Mouse (Mus musculus): Measurements from ENCODE around the gene Ppp4r4. TPM values are rescaled to one million over a fixed set of nuclear protein-coding genes. Genes with fewer than 3 reads are reported as not detected.

The Ppp4r4 gene
- 26.3 TPM for polyA plus RNA-seq (2015; fragmentation: Illumina TruSeq; extraction: RNeasy Lipid Tissue Mini Kit (QIAGEN cat#74804); ENCODE audit: low read depth, low replicate concordance)

DNA sequence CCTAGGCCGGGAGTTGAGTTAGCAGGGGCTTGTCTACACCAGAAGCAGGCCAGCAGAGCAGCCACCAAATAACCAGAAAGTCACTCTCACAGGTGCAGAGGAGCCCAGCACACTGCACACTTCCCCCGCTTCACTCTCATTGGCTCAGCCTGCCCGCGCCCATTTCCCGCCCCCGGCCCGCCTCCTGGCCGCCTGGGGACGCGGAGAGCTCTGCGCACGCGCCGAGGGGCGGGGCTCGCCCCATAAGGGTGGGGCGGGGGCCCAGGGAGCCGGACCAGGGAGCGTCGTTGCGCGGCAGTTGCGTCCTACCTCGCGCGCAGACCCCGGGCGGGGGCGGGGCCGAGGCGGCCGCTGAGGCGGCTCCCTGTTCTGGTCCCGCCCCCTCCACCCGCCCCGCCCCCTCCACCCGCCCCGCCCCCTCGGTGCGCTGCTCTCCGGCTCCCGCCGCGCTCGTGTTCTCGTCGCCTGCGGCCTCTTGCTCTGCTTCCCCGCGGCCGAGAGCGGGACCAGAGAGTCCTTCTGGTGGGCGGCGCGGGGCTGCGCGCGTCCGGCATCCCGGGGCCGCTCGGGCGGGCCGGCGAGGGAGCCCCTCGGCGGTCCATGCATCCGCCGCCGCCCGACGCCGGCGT is at the start of gene Ppp4r4:
Ppp4r4 (plus strand) TSS at position 264 of the 629 bp plus-strand sequence.

DNA sequence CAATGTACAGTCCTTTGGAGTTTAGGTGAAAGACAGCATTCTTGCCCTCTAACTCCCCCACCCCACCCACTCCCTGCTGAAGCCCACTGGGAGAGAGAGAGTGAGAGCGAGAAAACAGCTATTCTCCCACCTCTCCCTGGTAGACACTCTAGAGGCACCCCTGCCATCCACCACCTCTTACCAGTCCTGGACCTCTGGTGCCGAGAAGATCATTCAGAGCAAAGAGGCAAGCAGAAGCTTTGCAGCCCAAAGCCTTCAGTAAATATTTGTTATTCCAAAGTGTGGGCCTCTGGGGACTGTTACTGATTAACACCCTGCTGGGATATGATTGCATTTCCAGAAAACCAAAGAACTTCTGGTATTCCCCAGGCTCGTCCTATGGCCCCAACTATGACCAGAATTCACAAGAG is 99.1 kb downstream of the Ppp4r4 start, which contains the start of gene Serpina10:
Serpina10 (minus strand) TSS at position 242 of the 410 bp plus-strand sequence.

DNA sequence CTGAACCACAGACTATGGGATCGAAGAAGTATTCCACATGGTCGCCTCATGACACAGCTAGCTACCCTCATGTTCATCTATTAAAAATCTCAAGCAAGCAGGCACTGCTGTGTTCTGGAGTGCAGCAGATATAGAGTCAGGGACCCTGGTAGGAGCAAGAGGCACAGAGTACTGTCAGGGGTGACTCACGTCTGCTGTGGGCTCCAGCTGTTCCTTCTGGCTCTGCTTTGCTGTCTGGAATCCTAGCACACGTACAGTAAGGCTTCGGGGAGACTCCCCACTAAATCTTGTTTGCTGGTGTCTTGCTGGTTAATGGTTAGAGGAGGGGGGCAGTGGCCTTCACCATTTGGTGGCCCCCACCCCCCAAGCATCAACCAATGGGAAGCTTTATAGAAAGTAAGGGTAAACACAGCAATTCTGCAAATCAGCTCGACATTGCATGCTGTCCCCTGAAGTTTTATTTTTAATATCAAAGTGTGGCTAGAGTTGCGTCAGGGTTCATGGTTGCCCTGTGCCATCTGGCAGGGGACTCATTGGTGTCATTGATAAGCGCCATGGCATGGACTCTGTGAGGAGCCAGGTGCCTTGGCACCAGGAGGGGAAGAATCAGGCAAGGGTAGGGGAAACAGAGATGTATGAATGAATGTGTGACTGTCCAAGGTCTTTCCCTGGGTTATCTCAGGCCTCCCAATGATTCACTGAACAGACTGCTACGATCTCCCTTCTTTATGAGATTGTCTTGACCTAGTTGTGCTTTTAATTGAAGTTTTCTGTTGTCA is 125.0 kb downstream of the Ppp4r4 start, which contains the start of gene Serpina6:
Serpina6 (minus strand) TSS at position 365 of the 779 bp plus-strand sequence.

Other genes starting within 250 kb of the Ppp4r4 start
- gene Fam181a, start 221.3 kb upstream of the Ppp4r4 start, polyA plus RNA-seq (2015; fragmentation: Illumina TruSeq; extraction: RNeasy Lipid Tissue Mini Kit (QIAGEN cat#74804); ENCODE audit: low read depth, low replicate concordance) = 2.3 TPM
- 2.4 TPM for gene Asb2, start 176.3 kb upstream of the Ppp4r4 start, polyA plus RNA-seq (2015; fragmentation: Illumina TruSeq; extraction: RNeasy Lipid Tissue Mini Kit (QIAGEN cat#74804); ENCODE audit: low read depth, low replicate concordance)
- gene Otub2, start 143.6 kb upstream of the Ppp4r4 start, polyA plus RNA-seq (2015; fragmentation: Illumina TruSeq; extraction: RNeasy Lipid Tissue Mini Kit (QIAGEN cat#74804); ENCODE audit: low read depth, low replicate concordance) = 37.9 TPM
- 0.98 TPM for gene 9330161L09Rik, start 124.5 kb upstream of the Ppp4r4 start, polyA plus RNA-seq (2015; fragmentation: Illumina TruSeq; extraction: RNeasy Lipid Tissue Mini Kit (QIAGEN cat#74804); ENCODE audit: low read depth, low replicate concordance)
- 147 TPM for gene Ddx24, start 106.5 kb upstream of the Ppp4r4 start, polyA plus RNA-seq (2015; fragmentation: Illumina TruSeq; extraction: RNeasy Lipid Tissue Mini Kit (QIAGEN cat#74804); ENCODE audit: low read depth, low replicate concordance)
- gene Ifi27, start 98.1 kb upstream of the Ppp4r4 start, polyA plus RNA-seq (2015; fragmentation: Illumina TruSeq; extraction: RNeasy Lipid Tissue Mini Kit (QIAGEN cat#74804); ENCODE audit: low read depth, low replicate concordance) = 71.0 TPM
- gene Ifi27l2a, start 88.6 kb upstream of the Ppp4r4 start, polyA plus RNA-seq (2015; fragmentation: Illumina TruSeq; extraction: RNeasy Lipid Tissue Mini Kit (QIAGEN cat#74804); ENCODE audit: low read depth, low replicate concordance) = 4.8 TPM
- gene Ifi27l2b, start 75.1 kb upstream of the Ppp4r4 start, polyA plus RNA-seq (2015; fragmentation: Illumina TruSeq; extraction: RNeasy Lipid Tissue Mini Kit (QIAGEN cat#74804); ENCODE audit: low read depth, low replicate concordance) = not detected
- not detected for gene Serpina10, start 99.2 kb downstream of the Ppp4r4 start, polyA plus RNA-seq (2015; fragmentation: Illumina TruSeq; extraction: RNeasy Lipid Tissue Mini Kit (QIAGEN cat#74804); ENCODE audit: low read depth, low replicate concordance)
- not detected for gene Serpina6, start 124.9 kb downstream of the Ppp4r4 start, polyA plus RNA-seq (2015; fragmentation: Illumina TruSeq; extraction: RNeasy Lipid Tissue Mini Kit (QIAGEN cat#74804); ENCODE audit: low read depth, low replicate concordance)
- gene Serpina16, start 143.9 kb downstream of the Ppp4r4 start, polyA plus RNA-seq (2015; fragmentation: Illumina TruSeq; extraction: RNeasy Lipid Tissue Mini Kit (QIAGEN cat#74804); ENCODE audit: low read depth, low replicate concordance) = not detected
- not detected for gene Serpina1f, start 163.2 kb downstream of the Ppp4r4 start, polyA plus RNA-seq (2015; fragmentation: Illumina TruSeq; extraction: RNeasy Lipid Tissue Mini Kit (QIAGEN cat#74804); ENCODE audit: low read depth, low replicate concordance)
- 0.71 TPM for gene Serpina1d, start 241.3 kb downstream of the Ppp4r4 start, polyA plus RNA-seq (2015; fragmentation: Illumina TruSeq; extraction: RNeasy Lipid Tissue Mini Kit (QIAGEN cat#74804); ENCODE audit: low read depth, low replicate concordance)